Mouse (Mus musculus) neural tube, embryonic 11.5 days (tissue): Measurements from ENCODE around the gene Btnl9. TPM values are rescaled to one million over a fixed set of nuclear protein-coding genes. Genes with fewer than 3 reads are reported as not detected.
"Not testable (repeated sequence)": the region's sequence is repeated elsewhere in the genome, so short reads cannot be mapped to it uniquely, and the experiment has no call there.

Source experiments
- ATAC-seq: fragments of 200-750 bp; cut with Nextera tagmentation; 2 replicates; pipeline ENCODE4 v1.8.0; 2017; ENCODE audit warnings: moderate number of reproducible peaks, mild to moderate bottlenecking, moderate TSS enrichment, moderate library complexity; ENCODE audit not compliant: insufficient read depth, low FRiP score, low TSS enrichment
- DNase-seq: peaks from one replicate; pipeline ENCODE4 v3.0.0-alpha.2; 2015; ENCODE audit warnings: low spot score
- H3K27ac ChIP-seq: fragments of 300-500 bp; sonication (generic); 2 replicates; pipeline ENCODE4 v1.5.1; 2014; ENCODE audit warnings: low read depth, mild to moderate bottlenecking, low read length
- H3K27me3 ChIP-seq: fragments of 300-500 bp; sonication (generic); 2 replicates; pipeline ENCODE4 v1.6.1; 2014; ENCODE audit warnings: mild to moderate bottlenecking, low read length, mixed read lengths; ENCODE audit not compliant: control insufficient read depth, insufficient read depth
- H3K36me3 ChIP-seq: fragments of 300-500 bp; sonication (generic); 2 replicates; pipeline ENCODE4 v1.6.1; 2014; ENCODE audit warnings: mild to moderate bottlenecking, low read length, moderate library complexity, mixed read lengths; ENCODE audit not compliant: control insufficient read depth, insufficient read depth
- H3K4me1 ChIP-seq: fragments of 300-500 bp; sonication (generic); 2 replicates; pipeline ENCODE4 v1.6.1; 2014; ENCODE audit warnings: low read length, mixed read lengths; ENCODE audit not compliant: control insufficient read depth, insufficient read depth
- H3K4me2 ChIP-seq: fragments of 300-500 bp; sonication (generic); 2 replicates; pipeline ENCODE4 v1.6.1; 2014; ENCODE audit warnings: low read depth, mild to moderate bottlenecking, moderate library complexity
- H3K4me3 ChIP-seq: fragments of 300-500 bp; sonication (generic); 2 replicates; pipeline ENCODE4 v1.5.1; 2014; ENCODE audit warnings: low read depth, low read length
- H3K9ac ChIP-seq: fragments of 300-500 bp; sonication (generic); 2 replicates; pipeline ENCODE4 v1.6.1; 2014; ENCODE audit warnings: mild to moderate bottlenecking, low read length
- H3K9me3 ChIP-seq: fragments of 300-500 bp; sonication (generic); 2 replicates; pipeline ENCODE4 v1.6.1; 2016; ENCODE audit warnings: low read length; ENCODE audit not compliant: control insufficient read depth
- WGBS: fragments of 180-500 bp; shearing (Covaris S2); extraction: QIAGEN DNeasy Blood & Tissue Kit; methylation state at CpG from one replicate; pipeline ENCODE4 v1.1.7; 2014; 5-methylcytosine and 5-hydroxymethylcytosine counted together
- polyA plus RNA-seq: library from polyadenylated mRNA; unstranded; fragments of >200 nt; fragmentation: Nextera tagmentation; extraction: Ambion mirVana; gene quantifications from 2 replicates; pipeline ENCODE4 v1.2.1, GENCODE M21; 2014

Gene Btnl9
- polyA plus RNA-seq, 1 experiment from 2014 or later, result 0.21 TPM

- Histone ChIP-seq H3K4me1 (peaks cover 4% of the 10 kb centered on the region; the same call in 1 of the 2 replicates), H3K4me2 (peak overlapping the region; percentile 88), H3K9me3 (no peaks in the 10 kb centered on the region), H3K4me3 (peak overlapping the region; percentile 87), H3K36me3 (no peaks in the 10 kb centered on the region), H3K27me3 (no peaks in the 10 kb centered on the region), H3K27ac (peak overlapping the region; percentile 99), H3K9ac (peak overlapping the region; percentile 99)
- DNase-seq (peak; percentile 76), ATAC-seq (peak; percentile 74)
- WGBS, result 0% methylated on average over 24 of the region's 24 CpGs
Observed at GRCm38 (mm10) chr11:49203771-49204497, 17.0 kb upstream of the Btnl9 start.

GRCm38 (mm10) chr11:49203129-49203768, 16.3 kb upstream of the Btnl9 start, which contains the start of gene Zfp62:
Zfp62 (plus strand) TSS chr11:49203292.
- Histone ChIP-seq H3K4me1 (peaks cover 4% of the 10 kb centered on the region; the same call in 1 of the 2 replicates), H3K36me3 (no peaks in the 10 kb centered on the region), H3K27ac (peak within 1 kb of the TSS; percentile 99), H3K9ac (peak within 1 kb of the TSS; percentile 99), H3K4me2 (peak within 1 kb of the TSS; percentile 88), H3K9me3 (no peaks in the 10 kb centered on the region), H3K4me3 (peak within 1 kb of the TSS; percentile 87), H3K27me3 (no peaks in the 10 kb centered on the region)
- ATAC-seq (peak; percentile 91), DNase-seq (peak; percentile 95)
- under 1% methylated on average over 45 of the region's 47 CpGs for WGBS

- no peaks in the 10 kb centered on the region for H3K9me3 ChIP-seq
- H3K9ac ChIP-seq, result peak overlapping the region; percentile 99
- peak overlapping the region; percentile 99 for H3K27ac ChIP-seq
- no peaks in the 10 kb centered on the region for H3K27me3 ChIP-seq
- no peaks in the 10 kb centered on the region for H3K36me3 ChIP-seq
- ATAC-seq (peak; percentile 18), DNase-seq (no peak)
- H3K4me2 ChIP-seq, result peak overlapping the region; percentile 88
- WGBS, result 8% methylated on average over 10 of the region's 10 CpGs
- H3K4me3 ChIP-seq, result peak overlapping the region; percentile 87
- peaks cover 4% of the 10 kb centered on the region; the same call in 1 of the 2 replicates for H3K4me1 ChIP-seq
Observed at GRCm38 (mm10) chr11:49202523-49203061, 15.6 kb upstream of the Btnl9 start.

GRCm38 (mm10) chr11:49202071-49202470, 15.1 kb upstream of the Btnl9 start:
- Histone ChIP-seq H3K9ac (peak overlapping the region; percentile 99; the same call in 1 of the 2 replicates), H3K4me3 (peak overlapping the region; percentile 87), H3K9me3 (no peaks in the 10 kb centered on the region), H3K4me1 (peaks cover 4% of the 10 kb centered on the region; the same call in 1 of the 2 replicates), H3K27ac (no peak overlapping the region), H3K36me3 (no peaks in the 10 kb centered on the region), H3K4me2 (peak overlapping the region; percentile 88), H3K27me3 (no peaks in the 10 kb centered on the region)
- DNase-seq (no peak), ATAC-seq (no peak)
- 71% methylated on average over 2 of the region's 2 CpGs for WGBS

- Histone ChIP-seq H3K9ac (no peak overlapping the region), H3K4me1 (peaks cover 4% of the 10 kb centered on the region; the same call in 1 of the 2 replicates), H3K27me3 (no peaks in the 10 kb centered on the region), H3K4me2 (no peak overlapping the region), H3K27ac (no peak overlapping the region), H3K9me3 (no peaks in the 10 kb centered on the region), H3K4me3 (no peak overlapping the region), H3K36me3 (no peaks in the 10 kb centered on the region)
- ATAC-seq, result no peak
- DNase-seq, result no peak
Observed at GRCm38 (mm10) chr11:49201142-49201541, 14.2 kb upstream of the Btnl9 start.

- Histone ChIP-seq H3K4me3 (no peak overlapping the region), H3K27ac (no peak overlapping the region), H3K9me3 (no peaks in the 10 kb centered on the region), H3K36me3 (no peaks in the 10 kb centered on the region), H3K4me2 (no peak overlapping the region), H3K4me1 (peaks cover 4% of the 10 kb centered on the region; the same call in 1 of the 2 replicates), H3K9ac (no peak overlapping the region), H3K27me3 (no peaks in the 10 kb centered on the region)
- ATAC-seq (no peak), DNase-seq (no peak)
Observed at GRCm38 (mm10) chr11:49200666-49201065, 13.7 kb upstream of the Btnl9 start.

- no peaks in the 10 kb centered on the region for H3K4me1 ChIP-seq
- no peaks in the 10 kb centered on the region for H3K36me3 ChIP-seq
- H3K4me2 ChIP-seq, result no peak overlapping the region
- WGBS, result 90% methylated on average over 7 of the region's 7 CpGs
- no peaks in the 10 kb centered on the region for H3K9me3 ChIP-seq
- no peak overlapping the region for H3K27ac ChIP-seq
- DNase-seq (no peak), ATAC-seq (no peak)
- H3K9ac ChIP-seq, result no peak overlapping the region
- H3K27me3 ChIP-seq, result no peaks in the 10 kb centered on the region
- H3K4me3 ChIP-seq, result no peak overlapping the region
Observed at GRCm38 (mm10) chr11:49195819-49196322, 8.9 kb upstream of the Btnl9 start.

- not testable (repeated sequence) for H3K9me3 ChIP-seq, H3K9ac ChIP-seq, H3K27me3 ChIP-seq, H3K4me1 ChIP-seq, H3K4me3 ChIP-seq, ATAC-seq, H3K36me3 ChIP-seq, DNase-seq, H3K4me2 ChIP-seq, H3K27ac ChIP-seq
- WGBS, result 100% methylated on average over 4 of the region's 9 CpGs
Observed at GRCm38 (mm10) chr11:49194771-49195170, 7.8 kb upstream of the Btnl9 start.
